Mouse (Mus musculus): ENCODE data around the gene Pld4. TPM values are rescaled to one million over a fixed set of nuclear protein-coding genes. Genes with fewer than 3 reads are reported as not detected.

The Pld4 gene
- total RNA-seq, 2 experiments from 2014 or later: 1.7 to 4.0 TPM

- intact Hi-C loops (cut with DNase I): no loop called here
- no peak for TF ChIP-seq CTCF (IDR thresholded peaks at IDR 0.05)
- H3K4me3 ChIP-seq: no peak overlapping the region
- DNase-seq: no peak
- H3K27ac ChIP-seq: no peak overlapping the region
Measured at GRCm38 (mm10) chr12:112774481-112774880, 14.0 kb downstream of the Pld4 start.

- H3K27ac ChIP-seq: no peak overlapping the region
- intact Hi-C loops (cut with DNase I): no loop called here
Measured at GRCm38 (mm10) chr12:112791026-112791425, 30.6 kb downstream of the Pld4 start.

GRCm38 (mm10) chr12:112793601-112794355 is 33.3 kb downstream of the Pld4 start:
- no peak for TF ChIP-seq CTCF (IDR thresholded peaks at IDR 0.05)
- Histone ChIP-seq H3K4me3 (peak overlapping the region; percentile 65), H3K27ac (peak overlapping the region; percentile 78)
- intact Hi-C loops (cut with DNase I): no loop called here
- DNase-seq: peak; percentile 63

More at GRCm38 (mm10) chr12:112791026-112791425, 30.6 kb downstream of the Pld4 start:
- H3K4me3 ChIP-seq: no peak overlapping the region
- DNase-seq: no peak
- no peak for TF ChIP-seq CTCF (IDR thresholded peaks at IDR 0.05)

GRCm38 (mm10) chr12:112794356-112794816 is 33.9 kb downstream of the Pld4 start:
- DNase-seq: no peak
- no peak for TF ChIP-seq CTCF (IDR thresholded peaks at IDR 0.05)
- Histone ChIP-seq H3K4me3 (peak overlapping the region; percentile 65), H3K27ac (peak overlapping the region; percentile 78)
- intact Hi-C loops (cut with DNase I): no loop called here

- DNase-seq: no peak
- H3K4me3 ChIP-seq: peak overlapping the region; percentile 65
- intact Hi-C loops (cut with DNase I): no loop called here
- TF ChIP-seq CTCF (IDR thresholded peaks at IDR 0.05): no peak
- H3K27ac ChIP-seq: peak overlapping the region; percentile 78
Measured at GRCm38 (mm10) chr12:112794998-112795397, 34.5 kb downstream of the Pld4 start.

- H3K4me3 ChIP-seq: peak overlapping the region; percentile 65
- peak; percentile 76 for DNase-seq
- no peak for TF ChIP-seq CTCF (IDR thresholded peaks at IDR 0.05)
- intact Hi-C loops (cut with DNase I): no loop called here
- H3K27ac ChIP-seq: peak overlapping the region; percentile 78
Measured at GRCm38 (mm10) chr12:112795466-112796104, 35.1 kb downstream of the Pld4 start.

- Histone ChIP-seq H3K4me3 (no peak overlapping the region; the same call in 1 of the 2 replicates), H3K27ac (peak overlapping the region; percentile 75)
- TF ChIP-seq CTCF (IDR thresholded peaks at IDR 0.05): no peak
- no peak for DNase-seq
- intact Hi-C loops (cut with DNase I): no loop called here
Measured at GRCm38 (mm10) chr12:112796551-112797510, 36.4 kb downstream of the Pld4 start.

- intact Hi-C loops (cut with DNase I): no loop called here
- peak overlapping the region; percentile 75 for H3K27ac ChIP-seq
- DNase-seq: peak; percentile 55
Measured at GRCm38 (mm10) chr12:112797672-112798331, 37.3 kb downstream of the Pld4 start.

GRCm38 (mm10) chr12:112798332-112798681 is 37.9 kb downstream of the Pld4 start:
- H3K27ac ChIP-seq: peak overlapping the region; percentile 75
- intact Hi-C loops (cut with DNase I): no loop called here

More at GRCm38 (mm10) chr12:112797672-112798331, 37.3 kb downstream of the Pld4 start:
- TF ChIP-seq CTCF (IDR thresholded peaks at IDR 0.05): no peak
- no peak overlapping the region for H3K4me3 ChIP-seq

GRCm38 (mm10) chr12:112798716-112799115 is 38.3 kb downstream of the Pld4 start:
- no peak for DNase-seq
- intact Hi-C loops (cut with DNase I): no loop called here
- TF ChIP-seq CTCF (IDR thresholded peaks at IDR 0.05): no peak
- no peak overlapping the region for H3K4me3 ChIP-seq
- peak overlapping the region; percentile 75 for H3K27ac ChIP-seq

More at GRCm38 (mm10) chr12:112798332-112798681, 37.9 kb downstream of the Pld4 start:
- peak; percentile 46 for DNase-seq
- no peak overlapping the region for H3K4me3 ChIP-seq
- TF ChIP-seq CTCF (IDR thresholded peaks at IDR 0.05): no peak

- Histone ChIP-seq H3K4me3 (no peak overlapping the region), H3K27ac (peak overlapping the region; percentile 75; the same call in 1 of the 2 replicates)
- intact Hi-C loops (cut with DNase I): no loop called here
- TF ChIP-seq CTCF (IDR thresholded peaks at IDR 0.05): no peak
- no peak for DNase-seq
Measured at GRCm38 (mm10) chr12:112799237-112799970, 38.9 kb downstream of the Pld4 start.

All from gastrocnemius, adult 2 months (tissue).